Mouse (Mus musculus) limb, embryonic 14.5 days (tissue): ENCODE measurements around the gene Zfp185. TPM values are rescaled to one million over a fixed set of nuclear protein-coding genes. Genes with fewer than 3 reads are reported as not detected.

Source experiments
- ATAC-seq: fragments of 200-750 bp; cut with Nextera tagmentation; 2 replicates; pipeline ENCODE4 v1.8.0; 2017; ENCODE audit warnings: low read depth, moderate number of reproducible peaks, moderate TSS enrichment; ENCODE audit not compliant: low FRiP score
- DNase-seq: peaks from one replicate; pipeline ENCODE4 v3.0.0-alpha.2; 2015; ENCODE audit warnings: low spot score
- H3K27ac ChIP-seq: fragments of 300-500 bp; sonication (generic); replicated peaks from 2 replicates; pipeline ENCODE4 v1.5.1; 2014; ENCODE audit warnings: low read depth, mild to moderate bottlenecking, low read length, moderate library complexity, mixed read lengths
- H3K27me3 ChIP-seq: fragments of 300-500 bp; sonication (generic); 2 replicates; pipeline ENCODE4 v1.6.1; 2014; ENCODE audit warnings: low read length, mixed read lengths; ENCODE audit not compliant: control insufficient read depth, insufficient read depth
- H3K36me3 ChIP-seq: fragments of 300-500 bp; sonication (generic); 2 replicates; pipeline ENCODE4 v1.6.1; 2014; ENCODE audit warnings: mild to moderate bottlenecking, low read length, moderate library complexity, mixed read lengths; ENCODE audit not compliant: control insufficient read depth, insufficient read depth
- H3K4me1 ChIP-seq: fragments of 300-500 bp; sonication (generic); 2 replicates; pipeline ENCODE4 v1.6.1; 2014; ENCODE audit warnings: antibody characterized with exemption, low read length, mixed read lengths; ENCODE audit not compliant: control insufficient read depth, insufficient read depth
- H3K4me2 ChIP-seq: fragments of 300-500 bp; sonication (generic); replicated peaks from 2 replicates; pipeline ENCODE4 v1.6.1; 2014; ENCODE audit warnings: low read depth, mild to moderate bottlenecking, low read length, moderate library complexity; ENCODE audit not compliant: severe bottlenecking
- H3K4me3 ChIP-seq: fragments of 300-500 bp; sonication (generic); replicated peaks from 2 replicates; pipeline ENCODE4 v1.5.1; 2014; ENCODE audit warnings: low read length
- H3K9ac ChIP-seq: fragments of 300-500 bp; sonication (generic); 2 replicates; pipeline ENCODE4 v1.6.1; 2014; ENCODE audit warnings: mild to moderate bottlenecking, low read depth, low read length, moderate library complexity; ENCODE audit not compliant: severe bottlenecking
- H3K9me3 ChIP-seq: fragments of 300-500 bp; sonication (generic); 2 replicates; pipeline ENCODE4 v1.6.1; 2016; ENCODE audit warnings: low read length; ENCODE audit not compliant: control insufficient read depth
- POLR2A ChIP-seq: fragments of 200-500 bp; IDR thresholded peaks from 2 replicates; pipeline ENCODE4 v1.8.0; 2012; ENCODE audit warnings: inconsistent platforms, mild to moderate bottlenecking, moderate library complexity, borderline replicate concordance; ENCODE audit not compliant: insufficient read depth, insufficient read length; ENCODE audit errors: extremely low read depth
- WGBS: fragments of 180-500 bp; shearing (Covaris S2); extraction: QIAGEN DNeasy Blood & Tissue Kit; methylation state at CpG from one replicate; pipeline ENCODE4 v1.1.7; 2014; 5-methylcytosine and 5-hydroxymethylcytosine counted together
- polyA plus RNA-seq, 2 experiments: library from polyadenylated mRNA; depleted of rRNA in 1 of 2; stranded (reverse) in 1 of 2; unstranded in 1 of 2; fragments of >200 nt; fragmentation: Nextera tagmentation in 1 of 2; extraction: Ambion mirVana in 1 of 2; gene quantifications; 2 replicates each; pipeline versions ENCODE4 v1.2.1 to v1.2.3; 2012 to 2014

The Zfp185 gene
- polyA plus RNA-seq, 2 experiments = 41.8 to 56.6 TPM

GRCm38 (mm10) chrX:72962743-72963142 is 24.4 kb upstream of the Zfp185 start:
- TF ChIP-seq POLR2A = no peak
- WGBS = 79% methylated on average over 3 of the region's 3 CpGs
- Histone ChIP-seq H3K9ac (no peak overlapping the region), H3K27me3 (no peaks in the 10 kb centered on the region), H3K4me1 (no peaks in the 10 kb centered on the region), H3K27ac (no peak overlapping the region), H3K36me3 (no peaks in the 10 kb centered on the region), H3K4me2 (no peak overlapping the region), H3K4me3 (no peak overlapping the region), H3K9me3 (no peaks in the 10 kb centered on the region)
- ATAC-seq (no peak), DNase-seq (no peak)

- DNase-seq (no peak), ATAC-seq (no peak)
- Histone ChIP-seq H3K27ac (no peak overlapping the region), H3K9me3 (no peaks in the 10 kb centered on the region), H3K4me1 (no peaks in the 10 kb centered on the region), H3K36me3 (no peaks in the 10 kb centered on the region), H3K4me2 (no peak overlapping the region), H3K4me3 (no peak overlapping the region), H3K27me3 (no peaks in the 10 kb centered on the region), H3K9ac (no peak overlapping the region)
- 67% methylated on average over 6 of the region's 6 CpGs for WGBS
- TF ChIP-seq POLR2A = no peak
Observed at GRCm38 (mm10) chrX:72982831-72983230, 4.3 kb upstream of the Zfp185 start.

GRCm38 (mm10) chrX:72985607-72986006 is 1.5 kb upstream of the Zfp185 start:
- no peaks in the 10 kb centered on the region for H3K27me3 ChIP-seq
- WGBS = 69% methylated on average over 2 of the region's 2 CpGs
- H3K4me2 ChIP-seq = no peak overlapping the region
- no peak overlapping the region for H3K9ac ChIP-seq
- no peaks in the 10 kb centered on the region for H3K36me3 ChIP-seq
- no peaks in the 10 kb centered on the region for H3K4me1 ChIP-seq
- DNase-seq = no peak
- TF ChIP-seq POLR2A = no peak
- no peaks in the 10 kb centered on the region for H3K9me3 ChIP-seq
- no peak overlapping the region for H3K27ac ChIP-seq
- H3K4me3 ChIP-seq = no peak overlapping the region
- ATAC-seq = no peak

GRCm38 (mm10) chrX:72987520-72987905 is 374 bp downstream of the Zfp185 start:
- H3K4me3 ChIP-seq = peak overlapping the region; percentile 43
- H3K4me1 ChIP-seq = no peaks in the 10 kb centered on the region
- H3K9me3 ChIP-seq = no peaks in the 10 kb centered on the region
- TF ChIP-seq POLR2A = no peak
- H3K36me3 ChIP-seq = no peaks in the 10 kb centered on the region
- peak overlapping the region; percentile 60 for H3K4me2 ChIP-seq
- peak overlapping the region; percentile 53 for H3K9ac ChIP-seq
- peak overlapping the region; percentile 3; the same call in 1 of the 2 replicates for H3K27ac ChIP-seq
- WGBS = 22% methylated on average over 9 of the region's 14 CpGs
- no peak for DNase-seq
- H3K27me3 ChIP-seq = no peaks in the 10 kb centered on the region
- ATAC-seq = no peak

GRCm38 (mm10) chrX:72988431-72988830 is 1.3 kb downstream of the Zfp185 start:
- 95% methylated on average over 3 of the region's 3 CpGs for WGBS
- H3K27ac ChIP-seq = no peak overlapping the region
- no peaks in the 10 kb centered on the region for H3K9me3 ChIP-seq
- no peaks in the 10 kb centered on the region for H3K4me1 ChIP-seq
- H3K9ac ChIP-seq = no peak overlapping the region
- H3K36me3 ChIP-seq = no peaks in the 10 kb centered on the region
- TF ChIP-seq POLR2A = no peak
- H3K4me3 ChIP-seq = 0 out of 2 replicates have a peak overlapping the region, but pooled peaks have one; percentile 43
- no peak for DNase-seq
- no peak for ATAC-seq
- H3K27me3 ChIP-seq = no peaks in the 10 kb centered on the region
- H3K4me2 ChIP-seq = peak overlapping the region; percentile 60; the same call in 1 of the 2 replicates

- no peak overlapping the region for H3K4me2 ChIP-seq
- H3K27me3 ChIP-seq = no peaks in the 10 kb centered on the region
- WGBS = 75% methylated on average over 3 of the region's 3 CpGs
- DNase-seq = no peak
- H3K36me3 ChIP-seq = no peaks in the 10 kb centered on the region
- H3K27ac ChIP-seq = no peak overlapping the region
- no peak for ATAC-seq
- H3K4me1 ChIP-seq = no peaks in the 10 kb centered on the region
- no peaks in the 10 kb centered on the region for H3K9me3 ChIP-seq
- no peak overlapping the region for H3K4me3 ChIP-seq
- no peak overlapping the region for H3K9ac ChIP-seq
- TF ChIP-seq POLR2A = no peak
Observed at GRCm38 (mm10) chrX:72990581-72990980, 3.4 kb downstream of the Zfp185 start.
